Mouse (Mus musculus) Patski (cell line): ENCODE measurements around the gene Tjp2. TPM values are rescaled to one million over a fixed set of nuclear protein-coding genes. Genes with fewer than 3 reads are reported as not detected.

Source experiments
- ATAC-seq: fragments of 100-300 bp; one replicate; pipeline ENCODE4 v1.8.0; 2021
- CTCF ChIA-PET: fragments of 350-600 bp; sonication (Branson Sonifier 250); formaldehyde crosslinking; loops from one replicate; lab custom pipeline; 2022; ENCODE audit warnings: inconsistent platforms; lab: Charles Lee
- POLR2A ChIA-PET: fragments of 350-600 bp; sonication (Branson Sonifier 250); formaldehyde crosslinking; loops from one replicate; lab custom pipeline; 2022; ENCODE audit warnings: antibody characterized with exemption, inconsistent platforms; lab: Charles Lee
- DNase-seq: peaks from one replicate; pipeline ENCODE4 v3.0.0-alpha.2; 2011; ENCODE audit warnings: low read depth, low spot score
- H3K27me3 ChIP-seq: fragments of 371-371 bp; one replicate; pipeline ENCODE4 v1.5.1; 2021
- CTCF ChIP-seq: fragments of 100-300 bp; IDR thresholded peaks from one replicate; pipeline ENCODE4 v1.5.1; 2021
- in situ Hi-C: fragments of 300-500 bp; cut with MboI; formaldehyde crosslinking; loops from 3 replicates; pipeline ENCODE4 v1.11.1; 2018; ENCODE audit warnings: low pct_unique_long_range_greater_than_20kb, mixed read lengths
- polyA plus RNA-seq: library from polyadenylated mRNA; unstranded; gene quantifications from one replicate; pipeline ENCODE4 v1.2.3, GENCODE M21; 2021

The Tjp2 gene
- polyA plus RNA-seq, 1 experiment from 2014 or later: 43.3 TPM

DNA sequence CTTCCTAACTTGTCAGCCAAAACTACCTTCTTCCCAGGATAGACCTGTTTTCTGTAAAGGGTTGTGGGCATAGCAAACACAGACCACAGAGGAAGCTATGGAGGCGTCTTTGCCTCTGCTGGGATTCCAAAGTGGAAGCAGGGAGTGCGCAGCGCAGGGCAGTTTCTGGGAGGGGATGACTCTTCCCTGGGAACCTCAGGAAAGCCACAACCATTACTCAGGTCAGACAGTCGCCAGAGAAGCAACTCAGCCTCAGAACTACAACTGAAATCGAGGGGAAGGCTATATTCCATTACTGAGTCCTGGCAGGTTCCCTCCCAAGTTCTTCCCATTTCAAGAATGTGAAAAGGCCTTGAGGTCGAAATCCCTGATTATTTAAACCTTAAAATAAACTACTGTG lies 51.8 kb downstream of the Tjp2 start:
- no peaks in the 10 kb centered on the region for H3K27me3 ChIP-seq
- no peak for DNase-seq
- ChIA-PET CTCF (interaction anchor here (1.0 kb wide), 1 partner anchor 46 kb away, joined by 3 read pairs; no protein-coding TSS in a partner anchor), POLR2A (interaction anchor here (0.6 kb wide), 1 partner anchor 10 kb away, joined by 3 read pairs; no protein-coding TSS in a partner anchor)
- in situ Hi-C loops: no loop called here
- no peak for TF ChIP-seq CTCF
- ATAC-seq: no peak

DNA sequence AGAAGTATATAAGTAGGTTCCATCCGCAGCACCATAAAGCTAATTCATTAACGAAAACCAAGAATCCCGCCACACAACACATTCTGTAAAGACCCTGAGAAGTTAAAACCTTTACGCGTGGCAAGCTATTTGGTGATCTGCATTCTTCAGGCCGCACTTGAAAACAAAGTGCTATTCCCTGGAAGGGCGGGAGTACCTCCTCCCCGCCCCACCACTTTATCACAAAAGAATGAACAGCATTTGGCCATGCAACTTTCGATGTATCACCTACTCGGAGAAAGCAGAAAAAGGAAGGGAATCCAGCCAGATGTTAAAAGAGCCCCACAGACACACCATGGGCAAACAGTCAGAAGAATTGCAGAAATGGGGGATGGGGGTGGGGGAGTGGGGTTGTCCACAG lies 56.3 kb downstream of the Tjp2 start:
- H3K27me3 ChIP-seq: no peaks in the 10 kb centered on the region
- DNase-seq (no peak), ATAC-seq (no peak)
- in situ Hi-C loops: no loop called here
- no peak for TF ChIP-seq CTCF
- CTCF ChIA-PET: interaction anchor here (1.3 kb wide), 1 partner anchor 15 kb away, joined by 4 read pairs; no protein-coding TSS in a partner anchor
- POLR2A ChIA-PET: no interaction called here

DNA sequence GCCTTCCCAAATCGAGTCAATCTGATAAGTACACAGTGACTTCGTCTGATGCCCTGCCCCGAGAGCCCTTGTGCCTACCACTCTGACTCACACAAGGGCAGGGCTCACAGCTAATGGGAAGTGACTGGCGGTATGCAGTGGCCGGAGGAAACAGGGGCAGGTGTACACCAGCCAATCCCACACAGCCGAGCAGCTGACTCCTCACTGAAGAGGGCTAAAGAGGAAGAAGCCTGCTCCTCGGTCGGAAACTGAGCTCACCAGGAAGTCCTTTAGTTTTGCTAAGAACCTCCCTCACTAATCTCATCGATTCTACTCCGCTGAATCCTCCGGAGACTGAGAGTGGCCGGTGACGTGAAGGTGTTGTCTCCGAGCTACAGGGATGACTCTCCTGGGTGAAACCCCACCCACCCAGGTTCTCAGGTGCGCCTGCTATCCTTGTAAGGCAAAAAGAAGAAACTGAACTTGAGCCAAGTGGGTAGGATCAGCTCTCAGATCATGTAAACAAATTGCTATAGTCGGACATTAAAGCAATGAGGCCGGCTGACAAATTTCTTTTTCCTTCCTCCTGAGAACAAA lies 58.2 kb downstream of the Tjp2 start:
- DNase-seq (peak; percentile 50), ATAC-seq (peak; percentile 100)
- no peak for TF ChIP-seq CTCF
- ChIA-PET CTCF (interaction anchor here (0.9 to 2.6 kb wide), 6 partner anchors 11 to 100 kb away, joined by 3 to 14 read pairs (median 4); no protein-coding TSS in a partner anchor), POLR2A (no interaction called here)
- H3K27me3 ChIP-seq: no peaks in the 10 kb centered on the region
- in situ Hi-C loops: no loop called here

DNA sequence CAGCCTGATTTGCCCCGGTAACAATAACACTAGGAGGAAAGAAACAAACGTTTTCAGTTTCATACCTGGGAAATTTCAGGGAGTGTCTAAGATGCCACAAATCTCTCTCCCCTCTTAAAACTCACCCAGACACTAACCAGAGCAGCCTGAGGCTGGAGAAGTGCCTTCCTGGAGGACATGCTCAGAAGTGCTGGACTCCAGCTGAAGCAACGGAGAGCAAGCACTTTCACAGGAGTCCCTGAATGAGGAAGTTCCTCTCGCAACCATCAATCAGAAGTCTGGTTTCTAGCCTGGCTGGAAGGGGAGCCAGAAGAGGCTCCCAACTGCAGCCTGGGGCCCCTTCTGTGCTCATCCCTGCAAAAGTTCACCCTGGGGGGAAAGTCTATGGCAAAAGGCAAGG lies 60.9 kb downstream of the Tjp2 start:
- CTCF ChIA-PET: interaction anchor here (1.0 to 1.5 kb wide), 2 partner anchors 10 to 14 kb away, joined by 3 read pairs; no protein-coding TSS in a partner anchor

DNA sequence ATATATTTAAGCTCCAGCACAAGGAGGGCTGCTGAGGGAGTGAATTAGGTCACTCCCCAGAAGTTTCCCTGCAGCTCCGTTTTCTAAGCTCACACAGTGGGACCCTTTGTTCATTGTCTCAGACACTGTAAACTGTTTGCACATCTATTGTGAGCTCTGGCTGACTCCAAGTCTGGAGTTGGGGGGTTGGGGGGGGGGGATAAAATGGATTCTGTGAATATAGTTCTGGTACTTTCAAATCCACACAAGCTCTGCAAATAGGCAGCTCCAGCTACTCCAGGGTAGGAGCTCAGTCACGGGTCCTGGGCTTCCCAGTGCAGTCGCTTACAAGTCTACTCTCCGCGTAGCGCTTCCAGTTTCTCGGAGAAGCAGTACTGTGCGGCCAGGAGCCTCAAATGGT lies 64.4 kb downstream of the Tjp2 start:
- ChIA-PET POLR2A (interaction anchor here (1.2 kb wide), 1 partner anchor 13 kb away, joined by 3 read pairs; no protein-coding TSS in a partner anchor), CTCF (interaction anchor here (1.2 to 1.9 kb wide), 5 partner anchors 7 to 111 kb away, joined by 3 to 5 read pairs (median 3); no protein-coding TSS in a partner anchor)
- ATAC-seq (no peak), DNase-seq (no peak)
- H3K27me3 ChIP-seq: no peaks in the 10 kb centered on the region
- TF ChIP-seq CTCF: no peak
- in situ Hi-C loops: no loop called here

More for the DNA sequence above, 60.9 kb downstream of the Tjp2 start:
- no peak for ATAC-seq
- DNase-seq: no peak
- TF ChIP-seq CTCF: no peak
- in situ Hi-C loops: no loop called here
- H3K27me3 ChIP-seq: no peaks in the 10 kb centered on the region
- POLR2A ChIA-PET: no interaction called here

DNA sequence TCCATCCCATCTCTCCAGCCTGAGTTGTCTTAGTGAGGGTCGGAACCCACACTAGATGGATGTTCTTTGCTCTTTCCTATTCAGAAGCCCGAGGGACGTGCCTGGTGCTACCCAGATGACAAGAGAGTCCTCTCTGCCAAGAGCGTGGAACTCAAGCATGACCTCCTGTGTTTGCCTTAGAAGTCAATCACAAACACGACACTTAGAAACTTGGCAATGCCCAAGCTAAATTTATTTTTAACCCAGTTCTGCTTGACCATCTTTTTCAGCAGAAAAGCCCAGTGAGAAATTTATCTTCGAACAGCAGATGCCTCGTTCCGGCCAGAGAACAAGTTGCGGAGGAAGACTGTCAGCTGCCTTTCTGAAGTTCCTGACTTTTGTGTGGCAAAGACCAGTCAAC lies 65.1 kb downstream of the Tjp2 start:
- DNase-seq: no peak
- ChIA-PET CTCF (interaction anchor here (0.7 to 1.9 kb wide), 4 partner anchors 9 to 106 kb away, joined by 3 to 4 read pairs (median 3); no protein-coding TSS in a partner anchor), POLR2A (interaction anchor here (1.2 kb wide), 1 partner anchor 14 kb away, joined by 3 read pairs; no protein-coding TSS in a partner anchor)
- in situ Hi-C loops: no loop called here
- TF ChIP-seq CTCF: no peak
- no peak for ATAC-seq
- no peaks in the 10 kb centered on the region for H3K27me3 ChIP-seq

DNA sequence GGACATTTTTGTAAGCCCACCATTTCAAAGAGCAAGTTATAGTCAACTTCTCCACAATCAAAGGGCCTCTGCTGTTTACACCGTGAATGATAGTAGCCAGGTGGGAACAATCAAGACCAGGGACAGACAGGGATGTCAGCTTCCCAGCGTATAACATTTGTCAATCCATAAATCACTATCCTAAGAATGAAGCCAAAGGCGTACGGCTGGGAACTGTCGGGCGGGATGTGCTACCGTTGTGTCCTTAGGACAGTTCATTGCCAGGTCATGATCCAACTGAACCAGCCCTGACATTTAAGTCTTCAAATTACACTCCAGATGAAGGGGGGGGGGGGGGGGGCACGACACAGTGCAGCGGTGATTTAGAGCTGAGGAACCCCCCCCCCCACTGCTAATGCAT lies 65.5 kb downstream of the Tjp2 start:
- in situ Hi-C loops: no loop called here
- ChIA-PET CTCF (interaction anchor here (0.7 to 1.8 kb wide), 2 partner anchors 9 to 107 kb away, joined by 3 read pairs; no protein-coding TSS in a partner anchor), POLR2A (no interaction called here)
- TF ChIP-seq CTCF: no peak
- DNase-seq (no peak), ATAC-seq (no peak)
- H3K27me3 ChIP-seq: no peaks in the 10 kb centered on the region

DNA sequence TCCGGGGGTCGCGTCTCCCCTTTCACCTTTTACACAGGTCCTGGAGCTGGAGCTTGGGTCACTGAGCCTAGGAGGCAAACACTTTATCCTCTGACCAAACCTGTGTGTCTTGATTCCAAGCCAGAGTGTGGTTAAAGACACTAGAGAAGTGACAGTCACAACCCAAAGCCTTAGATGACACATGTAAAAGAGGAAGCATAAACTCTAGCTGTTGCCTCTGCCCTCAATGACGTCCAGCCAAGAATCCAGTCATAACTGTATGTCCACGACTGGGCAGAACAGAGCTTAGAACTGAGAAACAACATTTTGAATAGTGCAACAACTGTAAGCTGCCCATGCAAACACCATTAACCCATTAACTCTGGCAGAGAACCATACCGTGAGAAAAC lies 68.8 kb downstream of the Tjp2 start:
- ATAC-seq: no peak
- in situ Hi-C loops: no loop called here

DNA sequence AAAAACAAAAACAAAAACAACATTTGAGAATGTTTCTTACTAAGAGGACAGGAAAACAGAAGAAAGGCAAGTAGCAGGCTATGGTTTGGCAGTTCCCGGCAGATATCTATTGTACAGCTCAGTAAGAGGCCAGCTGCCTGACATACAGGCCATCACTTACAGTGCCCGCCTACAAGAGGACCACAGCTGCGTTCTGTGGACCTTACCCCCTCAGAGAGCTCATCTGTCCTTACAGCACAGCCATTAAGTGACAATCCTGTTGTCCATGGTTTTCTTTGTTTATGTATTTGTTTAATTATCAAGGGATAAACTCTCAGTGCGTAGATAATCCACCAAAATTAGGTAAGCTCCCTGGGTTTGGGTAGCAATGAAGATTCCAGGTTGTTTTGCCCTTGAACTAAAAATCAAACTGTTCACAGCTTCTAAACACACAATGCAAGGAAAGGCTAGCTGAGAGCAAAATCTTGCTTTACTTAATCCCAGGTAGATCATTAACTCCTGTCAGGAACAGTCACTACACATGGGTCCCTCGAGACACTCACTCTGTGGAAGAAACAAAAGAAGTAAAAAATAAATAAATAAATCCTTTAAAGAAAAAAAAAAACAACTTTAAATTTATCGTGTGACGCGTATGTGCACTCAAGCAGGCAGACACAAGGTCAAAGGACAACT lies 69.3 kb downstream of the Tjp2 start:
- H3K27me3 ChIP-seq: no peaks in the 10 kb centered on the region
- ATAC-seq: no peak
- DNase-seq: no peak
- ChIA-PET CTCF (interaction anchor here (1.8 to 3.2 kb wide), 3 partner anchors 11 to 109 kb away, joined by 6 to 14 read pairs (median 9); no protein-coding TSS in a partner anchor), POLR2A (interaction anchor here (0.7 to 1.1 kb wide), 3 partner anchors 10 to 887 kb away, joined by 3 to 4 read pairs (median 3); no protein-coding TSS in a partner anchor)
- in situ Hi-C loops: no loop called here
- no peak for TF ChIP-seq CTCF

More for the DNA sequence above, 68.8 kb downstream of the Tjp2 start:
- no peak for DNase-seq
- POLR2A ChIA-PET: interaction anchor here (0.7 kb wide), 2 partner anchors 184 to 886 kb away, joined by 3 to 4 read pairs; no protein-coding TSS in a partner anchor
- no peak for TF ChIP-seq CTCF
- no peaks in the 10 kb centered on the region for H3K27me3 ChIP-seq
- CTCF ChIA-PET: interaction anchor here (2.1 to 3.2 kb wide), 2 partner anchors 11 to 65 kb away, joined by 9 to 14 read pairs; no protein-coding TSS in a partner anchor

DNA sequence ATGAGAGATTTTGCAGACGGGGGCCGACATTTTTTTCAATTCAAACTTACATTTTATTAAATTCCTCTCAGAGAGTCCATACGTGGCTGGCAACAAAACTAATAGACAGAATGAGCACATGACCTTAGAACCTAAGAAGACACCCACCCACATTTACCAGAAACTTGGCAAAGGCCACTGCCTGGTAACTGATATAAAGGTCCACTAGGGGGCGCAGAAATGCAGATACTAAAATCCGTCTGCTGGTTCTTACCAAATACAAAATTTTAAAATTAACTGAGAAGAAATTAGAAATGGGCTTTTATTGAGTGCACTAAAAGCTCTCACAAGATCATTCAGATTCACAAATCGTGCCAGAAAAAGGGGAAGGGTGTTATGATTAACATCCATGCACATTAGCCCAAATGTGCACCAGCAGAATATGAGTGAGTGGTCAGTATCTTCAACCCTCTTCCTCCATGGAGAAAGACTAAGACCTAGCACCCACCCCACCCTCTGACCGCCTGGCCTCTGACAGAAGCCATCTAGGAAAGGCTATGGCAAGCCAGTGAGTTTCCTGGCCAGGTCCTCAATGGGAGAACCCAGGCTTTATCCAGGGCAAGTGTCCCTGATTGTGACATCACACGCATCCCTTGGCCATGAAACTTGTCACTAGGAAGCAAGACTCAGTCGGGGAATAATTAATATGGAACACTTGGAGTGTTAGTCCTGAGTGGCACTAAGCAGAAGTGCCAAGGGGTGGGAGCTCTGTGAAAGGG lies 71.4 kb downstream of the Tjp2 start:
- in situ Hi-C loops: loop anchor here (5.0 kb wide), 2 partner anchors 69 to 119 kb away; no protein-coding TSS in a partner anchor
- no peak for ATAC-seq
- no peak for DNase-seq
- TF ChIP-seq CTCF: peak; percentile 76
- ChIA-PET POLR2A (no interaction called here), CTCF (interaction anchor here (0.7 to 3.0 kb wide), 14 partner anchors 8 to 117 kb away, joined by 3 to 13 read pairs (median 4); no protein-coding TSS in a partner anchor)
- no peaks in the 10 kb centered on the region for H3K27me3 ChIP-seq
